Mouse (Mus musculus) hindbrain, postnatal 0 days (tissue): Measurements from ENCODE around the gene 4833439L19Rik. TPM values are rescaled to one million over a fixed set of nuclear protein-coding genes. Genes with fewer than 3 reads are reported as not detected.

Experiments
- ATAC-seq: fragments of 200-750 bp; cut with Nextera tagmentation; 2 replicates; pipeline ENCODE4 v1.8.0; 2017; ENCODE audit warnings: mild to moderate bottlenecking, moderate TSS enrichment, moderate library complexity
- DNase-seq: peaks from one replicate; pipeline ENCODE4 v3.0.0-alpha.2; 2015; ENCODE audit warnings: low spot score
- H3K27ac ChIP-seq: fragments of 300-500 bp; sonication (generic); 2 replicates; pipeline ENCODE4 v1.5.1; 2014; ENCODE audit warnings: mild to moderate bottlenecking
- H3K27me3 ChIP-seq: fragments of 300-500 bp; sonication (generic); 2 replicates; pipeline ENCODE4 v1.6.1; 2014; ENCODE audit warnings: low read length, mixed read lengths; ENCODE audit not compliant: insufficient read depth
- H3K36me3 ChIP-seq: fragments of 300-500 bp; sonication (generic); 2 replicates; pipeline ENCODE4 v1.6.1; 2014; ENCODE audit warnings: low read length, mixed read lengths; ENCODE audit not compliant: insufficient read depth
- H3K4me1 ChIP-seq: fragments of 300-500 bp; sonication (generic); 2 replicates; pipeline ENCODE4 v1.6.1; 2014; ENCODE audit warnings: antibody characterized with exemption, low read length, mixed read lengths; ENCODE audit not compliant: insufficient read depth
- H3K4me2 ChIP-seq: fragments of 300-500 bp; sonication (generic); 2 replicates; pipeline ENCODE4 v1.6.1; 2014; ENCODE audit warnings: low read depth, mild to moderate bottlenecking, low read length, moderate library complexity, mixed read lengths
- H3K4me3 ChIP-seq: fragments of 300-500 bp; sonication (generic); 2 replicates; pipeline ENCODE4 v1.5.1; 2014; ENCODE audit warnings: low read length
- H3K9ac ChIP-seq: fragments of 300-500 bp; sonication (generic); replicated peaks from 2 replicates; pipeline ENCODE4 v1.6.1; 2014; ENCODE audit warnings: mild to moderate bottlenecking, low read length, moderate library complexity, mixed read lengths
- H3K9me3 ChIP-seq: fragments of 300-500 bp; sonication (generic); 2 replicates; pipeline ENCODE4 v1.6.1; 2016; ENCODE audit warnings: low read length, mixed read lengths
- CTCF ChIP-seq: IDR thresholded peaks from 2 replicates; pipeline ENCODE4 v1.5.1; 2016; ENCODE audit warnings: antibody characterized with exemption, control low read depth, low read depth
- WGBS: fragments of 180-500 bp; shearing (Covaris S2); extraction: QIAGEN DNeasy Blood & Tissue Kit; methylation state at CpG from one replicate; pipeline ENCODE4 v1.1.7; 2014; 5-methylcytosine and 5-hydroxymethylcytosine counted together
- polyA plus RNA-seq: library from polyadenylated mRNA; unstranded; fragments of >200 nt; fragmentation: Nextera tagmentation; extraction: Ambion mirVana; gene quantifications from 2 replicates; pipeline ENCODE4 v1.2.1, GENCODE M21; 2015
- total RNA-seq: library from RNA; depleted of rRNA; stranded (reverse); fragments of >200 nt; gene quantifications from 2 replicates; pipeline ENCODE4 v1.2.3, GENCODE M21; 2014

The 4833439L19Rik gene
- total and polyA plus RNA-seq, 2 experiments from 2014 or later, result 231 to 278 TPM

DNA sequence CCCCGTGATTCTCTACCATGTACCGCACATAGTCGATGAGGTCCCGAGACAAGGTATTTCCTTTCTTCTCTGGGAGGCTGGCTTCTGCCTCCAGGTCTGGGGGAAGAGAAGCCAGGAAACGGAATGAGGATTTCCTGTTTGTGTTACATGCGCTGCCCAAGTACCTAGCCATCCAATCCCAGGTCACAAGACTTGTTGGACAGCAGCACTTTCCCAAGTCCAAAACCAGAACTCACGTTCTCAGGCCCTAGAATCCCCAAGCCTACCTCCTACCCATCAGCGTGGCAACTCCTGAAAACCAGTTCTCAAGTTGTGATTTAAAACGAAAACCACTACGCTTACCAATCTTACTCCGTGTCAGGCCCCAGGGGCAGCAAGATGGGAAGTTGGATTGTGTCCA, 20.6 kb upstream of the 4833439L19Rik start:
- no peak for TF ChIP-seq CTCF
- no peak overlapping the region for H3K4me2 ChIP-seq
- 92% methylated on average over 11 of the region's 11 CpGs for WGBS
- DNase-seq (no peak), ATAC-seq (no peak)
- no peak overlapping the region for H3K4me3 ChIP-seq
- H3K36me3 ChIP-seq, result peaks cover 14% of the 10 kb centered on the region
- no peaks in the 10 kb centered on the region for H3K9me3 ChIP-seq
- H3K4me1 ChIP-seq, result no peaks in the 10 kb centered on the region
- H3K27me3 ChIP-seq, result no peaks in the 10 kb centered on the region
- H3K27ac ChIP-seq, result no peak overlapping the region
- no peak overlapping the region for H3K9ac ChIP-seq

DNA sequence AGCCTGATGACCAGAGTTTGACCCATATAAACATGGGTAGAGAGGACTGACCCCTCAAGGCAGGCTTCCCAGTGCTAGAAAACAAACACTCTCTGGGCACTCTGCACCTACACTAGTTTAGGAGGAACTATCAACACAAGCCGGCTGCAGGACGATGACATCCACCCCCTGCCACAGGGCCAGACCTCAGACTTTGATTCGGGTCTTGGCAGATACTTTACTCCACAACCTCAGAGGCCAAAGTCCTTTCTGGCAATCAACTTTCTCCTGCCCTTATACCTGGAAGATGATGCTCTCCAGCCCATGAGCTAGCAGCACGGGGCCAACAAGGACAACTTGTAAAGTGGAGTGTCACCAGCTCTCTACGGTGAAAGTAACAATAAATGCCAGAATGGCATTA, 17.6 kb upstream of the 4833439L19Rik start:
- H3K4me1 ChIP-seq, result no peaks in the 10 kb centered on the region

DNA sequence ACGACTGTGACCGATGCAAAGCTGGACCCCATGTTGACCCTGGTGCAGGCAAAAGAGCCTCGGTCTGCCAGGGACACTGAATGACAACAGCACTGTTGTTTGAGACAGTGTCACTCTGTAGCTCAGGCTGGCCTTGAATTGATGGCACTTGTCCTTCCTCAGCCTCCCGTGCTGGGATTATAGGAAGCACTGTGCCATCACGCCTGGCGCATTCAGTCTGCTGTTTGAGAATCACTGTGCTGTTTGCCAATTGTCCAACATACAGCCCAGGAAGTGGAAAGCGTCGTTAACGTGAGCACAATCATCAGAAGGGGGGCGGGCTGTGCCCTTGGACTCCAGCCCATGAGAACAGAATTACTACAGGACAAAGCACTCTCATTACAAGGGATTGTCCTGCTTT, 16.9 kb upstream of the 4833439L19Rik start:
- Histone ChIP-seq H3K36me3 (peaks cover 25% of the 10 kb centered on the region), H3K4me2 (no peak overlapping the region), H3K27ac (no peak overlapping the region), H3K9me3 (no peaks in the 10 kb centered on the region), H3K4me1 (no peaks in the 10 kb centered on the region), H3K4me3 (no peak overlapping the region), H3K9ac (no peak overlapping the region), H3K27me3 (no peaks in the 10 kb centered on the region)
- WGBS, result 54% methylated on average over 10 of the region's 10 CpGs
- no peak for TF ChIP-seq CTCF
- DNase-seq (no peak), ATAC-seq (0 out of 2 replicates have a peak, but pooled peaks have one; percentile 15)

More for the DNA sequence above, 17.6 kb upstream of the 4833439L19Rik start:
- no peak overlapping the region for H3K27ac ChIP-seq
- WGBS, result 94% methylated on average over 5 of the region's 5 CpGs
- peaks cover 25% of the 10 kb centered on the region for H3K36me3 ChIP-seq
- H3K4me2 ChIP-seq, result no peak overlapping the region
- H3K9me3 ChIP-seq, result no peaks in the 10 kb centered on the region
- no peak for TF ChIP-seq CTCF
- H3K27me3 ChIP-seq, result no peaks in the 10 kb centered on the region
- no peak overlapping the region for H3K4me3 ChIP-seq
- no peak for DNase-seq
- no peak overlapping the region for H3K9ac ChIP-seq
- ATAC-seq, result no peak

DNA sequence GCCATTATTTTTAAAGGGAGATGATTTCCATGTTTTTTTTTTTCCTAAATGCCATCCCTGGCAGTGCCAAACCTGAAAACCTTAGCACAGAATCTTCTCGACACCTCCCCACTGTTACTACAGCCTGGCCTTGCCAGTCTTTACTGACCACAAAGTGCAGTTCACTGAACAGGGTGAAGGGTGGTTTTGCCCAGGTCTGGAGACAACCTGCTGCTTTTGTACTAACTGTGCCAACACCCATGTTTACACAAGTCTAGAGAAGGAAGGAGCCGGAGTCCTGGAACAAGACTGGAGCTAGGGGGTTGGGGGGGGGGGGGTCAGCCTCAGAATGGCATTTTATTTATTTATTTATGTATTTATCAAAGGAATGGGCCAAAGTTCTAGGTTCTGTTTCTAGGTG, 16.1 kb upstream of the 4833439L19Rik start:
- ATAC-seq (no peak), DNase-seq (no peak)
- Histone ChIP-seq H3K4me2 (no peak overlapping the region), H3K27me3 (no peaks in the 10 kb centered on the region), H3K4me3 (no peak overlapping the region), H3K27ac (no peak overlapping the region), H3K4me1 (peaks cover 5% of the 10 kb centered on the region; the same call in 1 of the 2 replicates), H3K9me3 (no peaks in the 10 kb centered on the region), H3K9ac (no peak overlapping the region), H3K36me3 (peaks cover 25% of the 10 kb centered on the region)
- no peak for TF ChIP-seq CTCF
- WGBS, result 72% methylated on average over 2 of the region's 2 CpGs

DNA sequence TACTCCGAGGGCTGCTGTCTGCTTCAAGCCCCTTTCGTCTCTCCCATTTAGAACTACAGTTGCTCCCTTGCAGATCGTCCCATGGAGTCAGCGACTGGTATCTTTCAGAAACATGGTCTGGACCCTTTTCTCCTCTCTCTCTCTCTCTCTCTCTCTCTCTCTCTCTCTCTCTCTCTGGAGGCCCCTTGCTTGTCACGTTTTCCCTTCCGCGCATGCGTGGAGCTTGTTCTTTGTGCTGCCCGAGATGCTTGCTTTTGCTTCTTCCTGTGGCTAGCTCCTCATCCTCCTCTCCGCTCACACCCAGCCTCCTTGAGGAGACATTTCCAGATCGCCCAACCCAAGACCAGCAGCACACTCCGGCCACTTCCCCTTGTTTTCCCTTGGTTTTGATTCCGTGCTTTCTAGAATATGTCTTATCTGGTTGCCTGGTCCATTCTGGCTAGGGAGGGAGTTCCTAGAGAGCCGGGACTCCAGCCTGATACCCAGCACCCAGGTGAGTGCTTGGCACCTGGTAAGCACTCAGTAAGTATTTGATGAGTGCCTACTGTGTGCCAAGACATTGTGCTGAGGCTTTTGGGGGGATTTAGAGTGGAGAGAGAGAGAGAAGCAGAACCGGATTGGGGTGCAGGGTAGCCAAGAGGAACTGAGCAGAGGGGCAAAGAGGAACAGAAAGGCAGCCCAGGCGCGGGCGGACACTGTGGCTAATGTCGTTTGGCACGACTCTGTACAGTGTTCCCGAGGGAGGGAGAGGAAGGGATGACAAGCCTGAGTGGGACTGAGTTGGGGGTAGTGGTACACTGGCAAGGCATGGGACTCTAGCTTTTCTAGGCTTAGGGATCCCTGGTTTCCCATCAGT, 12.6 kb upstream of the 4833439L19Rik start:
- Histone ChIP-seq H3K4me2 (no peak overlapping the region), H3K36me3 (peaks cover 13% of the 10 kb centered on the region; the same call in 1 of the 2 replicates), H3K9ac (no peak overlapping the region), H3K9me3 (no peaks in the 10 kb centered on the region), H3K27me3 (no peaks in the 10 kb centered on the region), H3K27ac (0 out of 2 replicates have a peak overlapping the region, but pooled peaks have one; percentile 11), H3K4me3 (no peak overlapping the region), H3K4me1 (peaks cover 10% of the 10 kb centered on the region; the same call in 1 of the 2 replicates)
- DNase-seq (no peak), ATAC-seq (no peak)
- 79% methylated on average over 21 of the region's 21 CpGs for WGBS
- no peak for TF ChIP-seq CTCF

DNA sequence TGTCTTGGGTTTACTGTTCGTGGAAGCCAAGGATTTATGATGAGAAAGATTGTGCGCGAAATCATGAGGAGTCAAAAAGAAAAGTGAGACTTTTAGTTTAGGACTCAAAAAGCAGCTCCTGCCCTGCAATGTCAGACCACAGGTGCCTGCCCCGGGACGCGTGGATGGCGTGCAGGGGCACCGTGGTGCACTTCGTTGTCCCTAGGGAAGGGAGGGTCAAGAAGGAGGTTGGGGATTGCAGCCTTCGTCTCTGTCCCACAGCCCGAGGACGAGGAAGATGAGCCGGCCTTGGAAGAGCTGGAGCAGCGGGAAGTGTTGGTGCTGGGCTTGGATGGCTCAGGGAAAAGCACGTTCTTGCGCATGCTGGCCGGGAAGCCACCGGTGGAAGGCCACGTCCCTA, 10.3 kb upstream of the 4833439L19Rik start:
- H3K36me3 ChIP-seq, result peaks cover 8% of the 10 kb centered on the region; the same call in 1 of the 2 replicates
- DNase-seq, result no peak
- ATAC-seq, result peak; percentile 25; the same call in 1 of the 2 replicates
- H3K27me3 ChIP-seq, result no peaks in the 10 kb centered on the region
- peaks cover 10% of the 10 kb centered on the region; the same call in 1 of the 2 replicates for H3K4me1 ChIP-seq
- H3K9ac ChIP-seq, result peak overlapping the region; percentile 95
- peak overlapping the region; percentile 85 for H3K27ac ChIP-seq
- no peaks in the 10 kb centered on the region for H3K9me3 ChIP-seq
- WGBS, result 1% methylated on average over 19 of the region's 19 CpGs
- H3K4me3 ChIP-seq, result peak overlapping the region; percentile 97
- peak overlapping the region; percentile 98 for H3K4me2 ChIP-seq
- TF ChIP-seq CTCF, result no peak
